Mouse (Mus musculus) lung, embryonic 16.5 days (tissue): ENCODE measurements around the gene Ttf2. TPM values are rescaled to one million over a fixed set of nuclear protein-coding genes. Genes with fewer than 3 reads are reported as not detected.

Experiments
- ATAC-seq: fragments of 200-750 bp; cut with Nextera tagmentation; 2 replicates; pipeline ENCODE4 v1.8.0; 2017; ENCODE audit warnings: low read depth, mild to moderate bottlenecking, moderate library complexity
- H3K27ac ChIP-seq: fragments of 300-500 bp; sonication (generic); 2 replicates; pipeline ENCODE4 v1.5.1; 2014; ENCODE audit warnings: mild to moderate bottlenecking, control low read depth, low read length
- H3K27me3 ChIP-seq: fragments of 300-500 bp; sonication (generic); 2 replicates; pipeline ENCODE4 v1.6.1; 2014; ENCODE audit warnings: low read depth, low read length, mixed read lengths; ENCODE audit not compliant: control insufficient read depth, insufficient read depth
- H3K36me3 ChIP-seq: fragments of 300-500 bp; sonication (generic); 2 replicates; pipeline ENCODE4 v1.6.1; 2014; ENCODE audit warnings: low read length; ENCODE audit not compliant: control insufficient read depth, insufficient read depth
- H3K4me1 ChIP-seq: fragments of 300-500 bp; sonication (generic); replicated peaks from 2 replicates; pipeline ENCODE4 v1.6.1; 2014; ENCODE audit warnings: low read length, mixed read lengths; ENCODE audit not compliant: control insufficient read depth, insufficient read depth
- H3K4me2 ChIP-seq: fragments of 300-500 bp; sonication (generic); 2 replicates; pipeline ENCODE4 v1.6.1; 2014; ENCODE audit warnings: low read depth, low read length, control low read depth
- H3K4me3 ChIP-seq: fragments of 300-500 bp; sonication (generic); 2 replicates; pipeline ENCODE4 v1.5.1; 2014; ENCODE audit warnings: mild to moderate bottlenecking, low read length, control low read depth
- H3K9ac ChIP-seq: fragments of 300-500 bp; sonication (generic); 2 replicates; pipeline ENCODE4 v1.6.1; 2014; ENCODE audit warnings: low read length, control low read depth
- H3K9me3 ChIP-seq: fragments of 300-500 bp; sonication (generic); 2 replicates; pipeline ENCODE4 v1.6.1; 2016; ENCODE audit warnings: low read length; ENCODE audit not compliant: control insufficient read depth
- WGBS: fragments of 180-500 bp; shearing (Covaris S2); extraction: QIAGEN DNeasy Blood & Tissue Kit; methylation state at CpG from one replicate; pipeline ENCODE4 v1.1.7; 2014; 5-methylcytosine and 5-hydroxymethylcytosine counted together
- polyA plus RNA-seq: library from polyadenylated mRNA; unstranded; fragments of >200 nt; fragmentation: Nextera tagmentation; extraction: Ambion mirVana; gene quantifications from 2 replicates; pipeline ENCODE4 v1.2.1, GENCODE M21; 2015

Gene Ttf2
- polyA plus RNA-seq, 1 experiment from 2014 or later: 18.2 TPM

- 43% methylated on average over 7 of the region's 7 CpGs for WGBS
- no peak overlapping the region for H3K4me2 ChIP-seq
- no peak for ATAC-seq
- H3K27ac ChIP-seq: no peak overlapping the region
- no peaks in the 10 kb centered on the region for H3K9me3 ChIP-seq
- no peaks in the 10 kb centered on the region for H3K36me3 ChIP-seq
- peaks cover 15% of the 10 kb centered on the region for H3K4me1 ChIP-seq
- H3K4me3 ChIP-seq: no peak overlapping the region
- no peaks in the 10 kb centered on the region for H3K27me3 ChIP-seq
- no peak overlapping the region for H3K9ac ChIP-seq
Observed at GRCm38 (mm10) chr3:100993158-100993557, 23.7 kb upstream of the Ttf2 start.

GRCm38 (mm10) chr3:100990231-100990630 is 20.8 kb upstream of the Ttf2 start:
- 42% methylated on average over 1 of the region's 1 CpGs for WGBS
- no peaks in the 10 kb centered on the region for H3K36me3 ChIP-seq
- H3K4me2 ChIP-seq: no peak overlapping the region
- no peak overlapping the region for H3K4me3 ChIP-seq
- no peaks in the 10 kb centered on the region for H3K27me3 ChIP-seq
- H3K27ac ChIP-seq: no peak overlapping the region
- no peak overlapping the region for H3K9ac ChIP-seq
- ATAC-seq: no peak
- peaks cover 4% of the 10 kb centered on the region; the same call in 1 of the 2 replicates for H3K4me1 ChIP-seq
- no peaks in the 10 kb centered on the region for H3K9me3 ChIP-seq

GRCm38 (mm10) chr3:100989417-100989816 is 20.0 kb upstream of the Ttf2 start:
- H3K27ac ChIP-seq: no peak overlapping the region
- H3K9ac ChIP-seq: no peak overlapping the region
- H3K9me3 ChIP-seq: no peaks in the 10 kb centered on the region
- peaks cover 7% of the 10 kb centered on the region; the same call in 1 of the 2 replicates for H3K4me1 ChIP-seq
- ATAC-seq: no peak
- no peaks in the 10 kb centered on the region for H3K27me3 ChIP-seq
- no peak overlapping the region for H3K4me3 ChIP-seq
- no peaks in the 10 kb centered on the region for H3K36me3 ChIP-seq
- 62% methylated on average over 12 of the region's 12 CpGs for WGBS
- H3K4me2 ChIP-seq: no peak overlapping the region

- Histone ChIP-seq H3K4me2 (no peak overlapping the region), H3K4me3 (no peak overlapping the region), H3K9me3 (no peaks in the 10 kb centered on the region), H3K36me3 (no peaks in the 10 kb centered on the region), H3K9ac (no peak overlapping the region), H3K27ac (no peak overlapping the region), H3K27me3 (no peaks in the 10 kb centered on the region), H3K4me1 (no peaks in the 10 kb centered on the region)
- no peak for ATAC-seq
- WGBS: 61% methylated on average over 8 of the region's 8 CpGs
Observed at GRCm38 (mm10) chr3:100979290-100979689, 9.8 kb upstream of the Ttf2 start.

- no peak for ATAC-seq
- Histone ChIP-seq H3K9me3 (no peaks in the 10 kb centered on the region), H3K27me3 (no peaks in the 10 kb centered on the region), H3K9ac (no peak overlapping the region), H3K36me3 (no peaks in the 10 kb centered on the region), H3K4me3 (no peak overlapping the region), H3K4me1 (peaks cover 5% of the 10 kb centered on the region), H3K4me2 (no peak overlapping the region), H3K27ac (no peak overlapping the region)
- 2% methylated on average over 1 of the region's 1 CpGs for WGBS
Observed at GRCm38 (mm10) chr3:100973906-100974305, 4.4 kb upstream of the Ttf2 start.

- Histone ChIP-seq H3K27ac (no peak overlapping the region), H3K9ac (no peak overlapping the region), H3K9me3 (no peaks in the 10 kb centered on the region), H3K4me1 (peaks cover 4% of the 10 kb centered on the region), H3K36me3 (peaks cover 21% of the 10 kb centered on the region), H3K4me3 (no peak overlapping the region), H3K4me2 (no peak overlapping the region), H3K27me3 (no peaks in the 10 kb centered on the region)
- 78% methylated on average over 14 of the region's 14 CpGs for WGBS
- no peak for ATAC-seq
Observed at GRCm38 (mm10) chr3:100963849-100964542, 5.5 kb downstream of the Ttf2 start.

GRCm38 (mm10) chr3:100961501-100961900 is 8.0 kb downstream of the Ttf2 start:
- Histone ChIP-seq H3K9me3 (no peaks in the 10 kb centered on the region), H3K27ac (no peak overlapping the region), H3K4me3 (no peak overlapping the region), H3K36me3 (peaks cover 30% of the 10 kb centered on the region), H3K4me1 (no peaks in the 10 kb centered on the region), H3K9ac (no peak overlapping the region), H3K27me3 (no peaks in the 10 kb centered on the region), H3K4me2 (no peak overlapping the region)
- ATAC-seq: no peak
- 84% methylated on average over 7 of the region's 7 CpGs for WGBS

- 70% methylated on average over 5 of the region's 5 CpGs for WGBS
- no peak overlapping the region for H3K27ac ChIP-seq
- H3K4me2 ChIP-seq: no peak overlapping the region
- H3K9me3 ChIP-seq: no peaks in the 10 kb centered on the region
- H3K36me3 ChIP-seq: peaks cover 28% of the 10 kb centered on the region
- H3K9ac ChIP-seq: no peak overlapping the region
- H3K27me3 ChIP-seq: no peaks in the 10 kb centered on the region
- no peak overlapping the region for H3K4me3 ChIP-seq
- ATAC-seq: no peak
- no peaks in the 10 kb centered on the region for H3K4me1 ChIP-seq
Observed at GRCm38 (mm10) chr3:100961007-100961406, 8.5 kb downstream of the Ttf2 start.

- Histone ChIP-seq H3K4me1 (no peaks in the 10 kb centered on the region), H3K4me3 (no peak overlapping the region), H3K9me3 (no peaks in the 10 kb centered on the region), H3K27ac (no peak overlapping the region), H3K36me3 (peaks cover 44% of the 10 kb centered on the region), H3K9ac (no peak overlapping the region), H3K4me2 (no peak overlapping the region), H3K27me3 (no peaks in the 10 kb centered on the region)
- ATAC-seq: no peak
Observed at GRCm38 (mm10) chr3:100954616-100955015, 14.8 kb downstream of the Ttf2 start.

- H3K27ac ChIP-seq: no peak overlapping the region
- H3K4me3 ChIP-seq: no peak overlapping the region
- no peaks in the 10 kb centered on the region for H3K9me3 ChIP-seq
- no peak for ATAC-seq
- H3K36me3 ChIP-seq: peaks cover 48% of the 10 kb centered on the region
- WGBS: 91% methylated on average over 4 of the region's 4 CpGs
- H3K9ac ChIP-seq: no peak overlapping the region
- no peak overlapping the region for H3K4me2 ChIP-seq
- no peaks in the 10 kb centered on the region for H3K4me1 ChIP-seq
- no peaks in the 10 kb centered on the region for H3K27me3 ChIP-seq
Observed at GRCm38 (mm10) chr3:100951531-100951930, 17.9 kb downstream of the Ttf2 start.
